Mouse (Mus musculus) liver, embryonic 12.5 days (tissue): ENCODE results near the gene Msi2. TPM values are rescaled to one million over a fixed set of nuclear protein-coding genes. Genes with fewer than 3 reads are reported as not detected.

Experiments used
- ATAC-seq: fragments of 200-750 bp; cut with Nextera tagmentation; 2 replicates; pipeline ENCODE4 v1.8.0; 2017; ENCODE audit warnings: moderate number of reproducible peaks, mild to moderate bottlenecking, moderate library complexity
- H3K27ac ChIP-seq: fragments of 300-500 bp; sonication (generic); 2 replicates; pipeline ENCODE4 v1.5.1; 2016; ENCODE audit warnings: mild to moderate bottlenecking
- H3K27me3 ChIP-seq: fragments of 300-500 bp; sonication (generic); replicated peaks from 2 replicates; pipeline ENCODE4 v1.6.1; 2016; ENCODE audit warnings: mild to moderate bottlenecking, moderate library complexity
- H3K36me3 ChIP-seq: fragments of 300-500 bp; sonication (generic); 2 replicates; pipeline ENCODE4 v1.6.1; 2016; ENCODE audit warnings: mild to moderate bottlenecking, moderate library complexity
- H3K4me1 ChIP-seq: fragments of 300-500 bp; sonication (generic); 2 replicates; pipeline ENCODE4 v1.6.1; 2016
- H3K4me2 ChIP-seq: fragments of 300-500 bp; sonication (generic); 2 replicates; pipeline ENCODE4 v1.6.1; 2016; ENCODE audit warnings: mild to moderate bottlenecking, moderate library complexity
- H3K4me3 ChIP-seq: fragments of 300-500 bp; sonication (generic); 2 replicates; pipeline ENCODE4 v1.5.1; 2016; ENCODE audit warnings: mild to moderate bottlenecking, moderate library complexity
- H3K9ac ChIP-seq: fragments of 300-500 bp; sonication (generic); 2 replicates; pipeline ENCODE4 v1.6.1; 2016; ENCODE audit warnings: mild to moderate bottlenecking, moderate library complexity
- H3K9me3 ChIP-seq: fragments of 300-500 bp; sonication (generic); replicated peaks from 2 replicates; pipeline ENCODE4 v1.6.1; 2016; ENCODE audit warnings: mild to moderate bottlenecking, moderate library complexity
- WGBS: fragments of 180-500 bp; shearing (Covaris S2); methylation state at CpG from one replicate; pipeline ENCODE4 v1.1.7; 2016; ENCODE audit not compliant: insufficient replicate concordance; 5-methylcytosine and 5-hydroxymethylcytosine counted together
- microRNA-seq: library from miRNA; unstranded; fragments of <30 nt; microRNA quantifications from one replicate; pipeline ENCODE4, GENCODE M21; 2017
- polyA plus RNA-seq: library from polyadenylated mRNA; unstranded; fragments of >200 nt; fragmentation: Nextera tagmentation; extraction: Ambion mirVana; gene quantifications from 2 replicates; pipeline ENCODE4 v1.2.1, GENCODE M21; 2016

The Msi2 gene
- polyA plus RNA-seq, 1 experiment from 2014 or later, result 5.2 TPM

DNA sequence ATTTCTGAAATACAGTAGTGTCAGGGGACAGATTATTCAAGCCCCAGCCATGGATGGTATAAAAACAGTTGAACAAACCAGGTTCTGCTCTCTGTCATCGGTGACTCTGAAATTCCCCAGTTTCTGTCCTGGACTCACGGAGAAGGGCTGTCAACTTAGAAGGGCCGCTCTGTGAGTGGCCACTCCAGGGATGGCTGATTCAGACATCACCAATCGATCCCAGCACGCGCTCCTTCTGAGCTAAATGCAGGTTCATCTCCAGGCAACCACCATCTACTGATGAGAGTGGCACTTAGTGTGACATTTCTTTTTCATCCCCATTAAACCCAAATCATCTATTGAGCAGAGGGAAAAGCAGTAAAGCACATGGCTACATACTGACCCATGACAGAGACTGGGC, 416.7 kb downstream of the Msi2 start:
- H3K27ac ChIP-seq, result no peak overlapping the region
- peaks cover 20% of the 10 kb centered on the region for H3K27me3 ChIP-seq
- 65% methylated on average over 6 of the region's 6 CpGs for WGBS
- ATAC-seq, result no peak
- no peaks in the 10 kb centered on the region for H3K36me3 ChIP-seq
- H3K4me3 ChIP-seq, result no peak overlapping the region
- H3K9ac ChIP-seq, result no peak overlapping the region
- H3K4me2 ChIP-seq, result no peak overlapping the region
- no peaks in the 10 kb centered on the region for H3K9me3 ChIP-seq
- 0 out of 2 replicates have a peak, but pooled peaks cover 4% of the 10 kb centered on the region for H3K4me1 ChIP-seq

GRCm38 (mm10) chr11:88299345-88299744, 419.0 kb downstream of the Msi2 start:
- no peak for ATAC-seq
- Histone ChIP-seq H3K4me2 (no peak overlapping the region), H3K36me3 (no peaks in the 10 kb centered on the region), H3K27ac (no peak overlapping the region), H3K27me3 (peaks cover 39% of the 10 kb centered on the region), H3K4me3 (no peak overlapping the region), H3K4me1 (0 out of 2 replicates have a peak, but pooled peaks cover 11% of the 10 kb centered on the region), H3K9ac (no peak overlapping the region), H3K9me3 (no peaks in the 10 kb centered on the region)
- WGBS, result 61% methylated on average over 4 of the region's 4 CpGs

DNA sequence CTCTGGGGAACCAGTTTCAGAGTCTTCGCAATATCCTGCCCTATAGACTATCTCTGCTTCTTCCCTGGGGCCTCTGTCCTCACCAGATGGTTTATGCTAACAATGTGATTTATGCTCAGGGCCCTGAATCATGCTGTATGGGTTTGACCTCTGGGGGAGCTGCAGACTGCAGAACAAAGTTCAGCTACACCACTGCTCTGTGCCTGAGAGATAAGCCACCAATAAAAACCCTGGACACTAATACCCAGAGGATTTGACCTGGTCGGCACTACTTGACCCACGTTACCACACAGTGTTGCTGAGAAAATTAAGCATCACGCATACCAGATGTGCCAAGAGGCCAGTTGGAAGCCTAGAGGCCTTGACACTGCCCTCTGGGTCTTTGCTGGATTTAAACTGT, 420.8 kb downstream of the Msi2 start:
- Histone ChIP-seq H3K4me3 (no peak overlapping the region), H3K36me3 (no peaks in the 10 kb centered on the region), H3K4me2 (no peak overlapping the region), H3K4me1 (0 out of 2 replicates have a peak, but pooled peaks cover 16% of the 10 kb centered on the region), H3K27me3 (peaks cover 53% of the 10 kb centered on the region), H3K9me3 (no peaks in the 10 kb centered on the region), H3K9ac (no peak overlapping the region), H3K27ac (no peak overlapping the region)
- 0 out of 2 replicates have a peak, but pooled peaks have one; percentile 32 for ATAC-seq
- WGBS, result 49% methylated on average over 4 of the region's 4 CpGs

GRCm38 (mm10) chr11:88295298-88295697, 423.0 kb downstream of the Msi2 start:
- WGBS, result 64% methylated on average over 5 of the region's 5 CpGs
- Histone ChIP-seq H3K27me3 (peaks cover 52% of the 10 kb centered on the region), H3K9me3 (no peaks in the 10 kb centered on the region), H3K36me3 (no peaks in the 10 kb centered on the region), H3K4me3 (no peak overlapping the region), H3K9ac (no peak overlapping the region), H3K27ac (no peak overlapping the region), H3K4me2 (no peak overlapping the region), H3K4me1 (0 out of 2 replicates have a peak, but pooled peaks cover 16% of the 10 kb centered on the region)
- no peak for ATAC-seq

DNA sequence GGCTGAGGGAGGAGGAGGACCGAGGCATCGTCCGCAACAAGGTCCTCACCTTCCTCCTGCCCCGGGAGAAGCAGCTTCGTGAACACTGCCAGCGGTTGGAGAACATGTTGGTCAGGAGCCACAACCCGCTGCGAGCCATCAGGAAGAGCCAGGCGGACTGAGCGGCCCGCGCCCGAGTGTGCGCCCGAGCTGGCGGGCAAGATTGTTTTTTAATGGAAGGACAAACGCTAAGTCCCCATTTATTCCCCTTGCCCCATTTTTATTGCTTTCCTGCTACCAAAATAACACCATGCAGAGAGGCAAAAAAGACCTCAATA, 424.0 kb downstream of the Msi2 start:
- 19% methylated on average over 17 of the region's 17 CpGs for WGBS
- Histone ChIP-seq H3K9me3 (no peaks in the 10 kb centered on the region), H3K36me3 (no peaks in the 10 kb centered on the region), H3K4me3 (peak overlapping the region; percentile 18), H3K27ac (no peak overlapping the region), H3K9ac (no peak overlapping the region), H3K4me1 (0 out of 2 replicates have a peak, but pooled peaks cover 16% of the 10 kb centered on the region), H3K4me2 (peak overlapping the region; percentile 50), H3K27me3 (peaks cover 45% of the 10 kb centered on the region)
- no peak for ATAC-seq

DNA sequence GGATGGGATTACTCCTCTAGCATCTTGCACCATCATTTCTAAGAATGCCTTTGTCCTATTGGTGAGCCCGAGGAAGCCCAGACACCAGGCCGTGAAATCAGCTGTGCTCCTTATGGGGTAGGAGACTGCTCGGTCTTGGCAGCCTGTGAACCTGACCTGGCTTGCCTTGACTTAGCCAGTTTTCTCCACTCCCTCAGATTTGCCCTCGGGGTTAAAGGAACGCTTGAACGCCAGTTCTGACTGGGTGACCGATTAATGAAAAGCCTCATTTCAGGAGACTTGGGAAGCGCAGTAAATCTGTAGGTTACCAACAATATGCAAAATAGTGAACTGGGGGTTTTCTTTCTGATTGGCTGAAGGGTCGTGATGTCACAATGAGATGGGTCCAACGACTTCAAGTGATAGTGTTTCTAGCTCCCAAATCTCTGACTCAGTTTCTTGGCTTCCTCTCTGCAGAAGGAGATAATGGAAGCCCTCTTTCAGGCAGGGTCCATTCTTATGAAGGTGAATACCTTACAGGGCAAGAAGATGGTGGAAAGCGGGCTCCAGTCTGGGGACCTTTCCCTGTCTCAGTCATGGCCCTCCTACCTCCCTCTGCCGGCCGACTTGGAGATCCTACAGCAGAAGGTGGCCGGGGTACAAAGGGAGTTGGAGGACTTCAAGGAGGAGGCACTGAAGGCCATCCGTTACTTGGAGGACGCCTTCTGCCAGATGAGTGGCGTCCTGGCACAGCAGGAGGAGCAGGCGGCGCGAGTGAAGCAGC, 424.5 kb downstream of the Msi2 start, which contains the start of gene Ccdc182:
Ccdc182 (plus strand) TSS at position 428 of the 763 bp plus-strand sequence.
- WGBS, result 35% methylated on average over 20 of the region's 20 CpGs
- Histone ChIP-seq H3K9me3 (no peaks in the 10 kb centered on the region), H3K4me1 (0 out of 2 replicates have a peak, but pooled peaks cover 16% of the 10 kb centered on the region), H3K4me2 (peak within 1 kb of the TSS; percentile 50), H3K4me3 (peak within 1 kb of the TSS; percentile 18), H3K9ac (no peak within 1 kb of the TSS), H3K36me3 (no peaks in the 10 kb centered on the region), H3K27ac (no peak within 1 kb of the TSS), H3K27me3 (peaks cover 46% of the 10 kb centered on the region)
- no peak for ATAC-seq

- Histone ChIP-seq H3K4me1 (0 out of 2 replicates have a peak, but pooled peaks cover 12% of the 10 kb centered on the region), H3K27me3 (peaks cover 52% of the 10 kb centered on the region), H3K4me2 (no peak overlapping the region), H3K9ac (no peak overlapping the region), H3K9me3 (no peaks in the 10 kb centered on the region), H3K27ac (no peak overlapping the region), H3K36me3 (no peaks in the 10 kb centered on the region), H3K4me3 (no peak overlapping the region)
- ATAC-seq, result no peak
- 45% methylated on average over 4 of the region's 4 CpGs for WGBS
Observed at GRCm38 (mm10) chr11:88291688-88292087, 426.6 kb downstream of the Msi2 start.

- WGBS, result 54% methylated on average over 4 of the region's 4 CpGs
Observed at GRCm38 (mm10) chr11:88291245-88291644, 427.1 kb downstream of the Msi2 start.

More at GRCm38 (mm10) chr11:88291245-88291644, 427.1 kb downstream of the Msi2 start:
- Histone ChIP-seq H3K27me3 (peaks cover 52% of the 10 kb centered on the region), H3K4me2 (no peak overlapping the region), H3K36me3 (no peaks in the 10 kb centered on the region), H3K9me3 (no peaks in the 10 kb centered on the region), H3K9ac (no peak overlapping the region), H3K4me1 (0 out of 2 replicates have a peak, but pooled peaks cover 8% of the 10 kb centered on the region), H3K27ac (no peak overlapping the region), H3K4me3 (no peak overlapping the region)
- ATAC-seq, result no peak

Small RNA genes lying within 50 kb of the gene (microRNA-seq; reads per million reads assigned to microRNA genes)
- gene Mir378b, result 7.4 reads per million, percentile 16 among the genes with 10 or more reads in this experiment

Other genes with a start within 250 kb of the Msi2 start
- gene Akap1, start 146.1 kb upstream of the Msi2 start, polyA plus RNA-seq, result 12.3 and 14.0 TPM in 2 replicates
- gene Scpep1, start 237.0 kb upstream of the Msi2 start, polyA plus RNA-seq, result 40.4 and 42.2 TPM in 2 replicates
- not detected in 2 replicates for gene Elobl, start 248.4 kb upstream of the Msi2 start, polyA plus RNA-seq